Mouse (Mus musculus): ENCODE measurements around the gene Tle3. TPM values are rescaled to one million over a fixed set of nuclear protein-coding genes. Genes with fewer than 3 reads are reported as not detected.

Tle3 gene
- total RNA-seq, 1 experiment, result 57.0 TPM

DNA sequence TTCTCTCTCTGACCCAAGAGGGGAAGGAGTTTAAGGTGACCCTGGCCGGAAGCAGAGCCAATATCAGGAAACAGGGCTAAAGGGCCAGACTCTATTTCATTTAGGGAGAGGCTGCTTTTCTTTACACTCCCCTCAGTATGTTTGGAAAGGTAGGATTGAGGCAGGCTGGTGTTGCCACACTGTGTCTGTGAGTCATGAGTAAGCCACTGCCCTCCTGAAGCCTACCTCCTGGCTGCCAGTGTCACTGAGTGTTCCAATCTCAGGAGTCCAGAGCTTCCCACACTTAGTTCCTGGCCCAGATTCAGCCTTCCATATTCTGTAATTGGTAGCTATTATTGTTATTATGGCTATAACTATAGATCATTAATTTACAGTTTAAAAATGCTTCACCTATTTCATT, 79.9 kb downstream of the Tle3 start:
- TF ChIP-seq ZNF384 (IDR thresholded peaks at IDR 0.05; ENCODE audit: low read depth, low read length) (no peak), CHD2 (IDR thresholded peaks at IDR 0.05; ENCODE audit: low read depth, low read length) (no peak), MAFK (IDR thresholded peaks at IDR 0.05; ENCODE audit: insufficient read depth, low read depth, low read length) (no peak), ZC3H11A (IDR thresholded peaks at IDR 0.05; ENCODE audit: borderline replicate concordance, low read depth, low read length) (no peak), HCFC1 (IDR thresholded peaks at IDR 0.05; ENCODE audit: borderline replicate concordance, insufficient read depth, low read length) (no peak)
- Histone ChIP-seq H3K9ac (ENCODE audit: insufficient read depth, low read depth, low read length, poor library complexity, severe bottlenecking) (no peak overlapping the region), H3K36me3 (ENCODE audit: control insufficient read depth, insufficient read depth, low read length, poor library complexity, severe bottlenecking) (no peaks in the 10 kb centered on the region), H3K27ac (ENCODE audit: insufficient read depth, low read depth, low read length, poor library complexity, severe bottlenecking) (no peak overlapping the region), H3K9me3 (ENCODE audit: control insufficient read depth, insufficient read depth, low read depth, low read length) (no peaks in the 10 kb centered on the region), H3K4me3 (ENCODE audit: insufficient read depth in 1 of 2, low read depth in 1 of 2, low read length in 2 of 2, poor library complexity in 1 of 2, severe bottlenecking in 1 of 2) (no peak overlapping the region), H3K4me1 (ENCODE audit: control insufficient read depth in 2 of 2, insufficient read depth in 2 of 2, low read length in 2 of 2, poor library complexity in 1 of 2) (peaks cover 0 to 3% of the 10 kb centered on the region in 2 experiments; a peak in 1 of 4 replicates)
- DNase-seq (ENCODE audit: low read depth, low spot score), result no peak
- in situ Hi-C loops (cut with MboI; ENCODE audit: low sequenced_read_pairs in 2 of 2, unreplicated experiment in 2 of 2), result no loop called here

GRCm38 (mm10) chr9:61455861-61456261, 83.7 kb downstream of the Tle3 start:
- Histone ChIP-seq H3K27ac (ENCODE audit: insufficient read depth, low read depth, low read length, poor library complexity, severe bottlenecking) (no peak overlapping the region), H3K4me1 (ENCODE audit: control insufficient read depth in 2 of 2, insufficient read depth in 2 of 2, low read length in 2 of 2, poor library complexity in 1 of 2) (peaks cover 0 to 4% of the 10 kb centered on the region in 2 experiments; a peak in 1 of 4 replicates), H3K4me3 (ENCODE audit: insufficient read depth in 1 of 2, low read depth in 1 of 2, low read length in 2 of 2, poor library complexity in 1 of 2, severe bottlenecking in 1 of 2) (no peak overlapping the region), H3K9ac (ENCODE audit: insufficient read depth, low read depth, low read length, poor library complexity, severe bottlenecking) (no peak overlapping the region), H3K36me3 (ENCODE audit: control insufficient read depth, insufficient read depth, low read length, poor library complexity, severe bottlenecking) (no peaks in the 10 kb centered on the region), H3K9me3 (ENCODE audit: control insufficient read depth, insufficient read depth, low read depth, low read length) (no peaks in the 10 kb centered on the region)
- in situ Hi-C loops (cut with MboI; ENCODE audit: low sequenced_read_pairs in 2 of 2, unreplicated experiment in 2 of 2), result no loop called here
- TF ChIP-seq CHD2 (IDR thresholded peaks at IDR 0.05; ENCODE audit: low read depth, low read length), result no peak
- no peak for TF ChIP-seq ZC3H11A (IDR thresholded peaks at IDR 0.05; ENCODE audit: borderline replicate concordance, low read depth, low read length)
- TF ChIP-seq HCFC1 (IDR thresholded peaks at IDR 0.05; ENCODE audit: borderline replicate concordance, insufficient read depth, low read length), result no peak
- TF ChIP-seq ZNF384 (IDR thresholded peaks at IDR 0.05; ENCODE audit: low read depth, low read length), result no peak
- TF ChIP-seq MAFK (IDR thresholded peaks at IDR 0.05; ENCODE audit: insufficient read depth, low read depth, low read length), result no peak
- DNase-seq (ENCODE audit: low read depth, low spot score), result no peak

- Histone ChIP-seq H3K9ac (ENCODE audit: insufficient read depth, low read depth, low read length, poor library complexity, severe bottlenecking) (no peak overlapping the region), H3K4me3 (ENCODE audit: insufficient read depth in 1 of 2, low read depth in 1 of 2, low read length in 2 of 2, poor library complexity in 1 of 2, severe bottlenecking in 1 of 2) (no peak overlapping the region), H3K9me3 (ENCODE audit: control insufficient read depth, insufficient read depth, low read depth, low read length) (no peaks in the 10 kb centered on the region), H3K4me1 (ENCODE audit: control insufficient read depth in 2 of 2, insufficient read depth in 2 of 2, low read length in 2 of 2, poor library complexity in 1 of 2) (peaks cover 0 to 4% of the 10 kb centered on the region in 2 experiments; a peak in 1 of 4 replicates), H3K27ac (ENCODE audit: insufficient read depth, low read depth, low read length, poor library complexity, severe bottlenecking) (no peak overlapping the region), H3K36me3 (ENCODE audit: control insufficient read depth, insufficient read depth, low read length, poor library complexity, severe bottlenecking) (no peaks in the 10 kb centered on the region)
- TF ChIP-seq MAFK (IDR thresholded peaks at IDR 0.05; ENCODE audit: insufficient read depth, low read depth, low read length) (no peak), ZC3H11A (IDR thresholded peaks at IDR 0.05; ENCODE audit: borderline replicate concordance, low read depth, low read length) (no peak), ZNF384 (IDR thresholded peaks at IDR 0.05; ENCODE audit: low read depth, low read length) (no peak), HCFC1 (IDR thresholded peaks at IDR 0.05; ENCODE audit: borderline replicate concordance, insufficient read depth, low read length) (no peak), CHD2 (IDR thresholded peaks at IDR 0.05; ENCODE audit: low read depth, low read length) (no peak)
- no peak for DNase-seq (ENCODE audit: low read depth, low spot score)
- in situ Hi-C loops (cut with MboI; ENCODE audit: low sequenced_read_pairs in 2 of 2, unreplicated experiment in 2 of 2), result no loop called here
These were observed 84.4 kb downstream of the Tle3 start for GRCm38 (mm10) chr9:61456441-61457161.

DNA sequence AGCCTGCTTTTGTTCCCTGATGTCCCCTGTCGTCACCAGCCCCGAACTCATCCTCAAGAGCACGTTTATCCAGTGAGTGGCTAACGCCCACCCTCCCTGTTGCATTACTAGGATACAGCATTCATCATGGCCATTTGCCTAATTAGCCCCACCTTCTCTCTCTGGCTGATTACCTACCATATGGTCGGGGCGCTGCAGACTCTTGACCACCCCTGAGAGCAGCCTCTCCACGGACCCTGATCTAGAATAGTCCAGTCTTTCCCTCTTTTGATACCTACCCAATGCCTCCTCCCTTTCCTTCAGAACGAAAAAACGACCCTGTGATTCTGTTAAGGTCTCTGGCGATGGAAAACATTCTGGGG, 85.0 kb downstream of the Tle3 start:
- in situ Hi-C loops (cut with MboI; ENCODE audit: low sequenced_read_pairs in 2 of 2, unreplicated experiment in 2 of 2), result no loop called here
- TF ChIP-seq ZC3H11A (IDR thresholded peaks at IDR 0.05; ENCODE audit: borderline replicate concordance, low read depth, low read length), result no peak
- no peak for TF ChIP-seq MAFK (IDR thresholded peaks at IDR 0.05; ENCODE audit: insufficient read depth, low read depth, low read length)
- no peak for TF ChIP-seq HCFC1 (IDR thresholded peaks at IDR 0.05; ENCODE audit: borderline replicate concordance, insufficient read depth, low read length)
- TF ChIP-seq ZNF384 (IDR thresholded peaks at IDR 0.05; ENCODE audit: low read depth, low read length), result no peak
- TF ChIP-seq CHD2 (IDR thresholded peaks at IDR 0.05; ENCODE audit: low read depth, low read length), result no peak

More for the DNA sequence above, 85.0 kb downstream of the Tle3 start:
- no peak for DNase-seq (ENCODE audit: low read depth, low spot score)
- H3K36me3 ChIP-seq (ENCODE audit: control insufficient read depth, insufficient read depth, low read length, poor library complexity, severe bottlenecking), result no peaks in the 10 kb centered on the region
- no peak overlapping the region for H3K27ac ChIP-seq (ENCODE audit: insufficient read depth, low read depth, low read length, poor library complexity, severe bottlenecking)
- H3K9ac ChIP-seq (ENCODE audit: insufficient read depth, low read depth, low read length, poor library complexity, severe bottlenecking), result no peak overlapping the region
- H3K4me3 ChIP-seq (ENCODE audit: insufficient read depth in 1 of 2, low read depth in 1 of 2, low read length in 2 of 2, poor library complexity in 1 of 2, severe bottlenecking in 1 of 2), result no peak overlapping the region
- no peaks in the 10 kb centered on the region for H3K9me3 ChIP-seq (ENCODE audit: control insufficient read depth, insufficient read depth, low read depth, low read length)
- peaks cover 0 to 4% of the 10 kb centered on the region in 2 experiments; a peak in 1 of 4 replicates for H3K4me1 ChIP-seq (ENCODE audit: control insufficient read depth in 2 of 2, insufficient read depth in 2 of 2, low read length in 2 of 2, poor library complexity in 1 of 2)

All from ES-E14 (cell line).